Mouse (Mus musculus) heart, adult 18-20 months (tissue): ENCODE results near the gene Per1. TPM values are rescaled to one million over a fixed set of nuclear protein-coding genes. Genes with fewer than 3 reads are reported as not detected.

ENCODE experiments used
- DNase-seq, 2 experiments: peaks; one replicate each; pipeline ENCODE4 v3.0.0; 2021 to 2022; ENCODE audit warnings: mixed read lengths in 1 of 2
- total RNA-seq, 2 experiments: library from RNA; stranded (reverse); gene quantifications; 2 replicates each; pipeline ENCODE4 v1.2.3; 2021

The Per1 gene
- total RNA-seq, 2 experiments from 2014 or later = 38.8 to 48.5 TPM

DNA sequence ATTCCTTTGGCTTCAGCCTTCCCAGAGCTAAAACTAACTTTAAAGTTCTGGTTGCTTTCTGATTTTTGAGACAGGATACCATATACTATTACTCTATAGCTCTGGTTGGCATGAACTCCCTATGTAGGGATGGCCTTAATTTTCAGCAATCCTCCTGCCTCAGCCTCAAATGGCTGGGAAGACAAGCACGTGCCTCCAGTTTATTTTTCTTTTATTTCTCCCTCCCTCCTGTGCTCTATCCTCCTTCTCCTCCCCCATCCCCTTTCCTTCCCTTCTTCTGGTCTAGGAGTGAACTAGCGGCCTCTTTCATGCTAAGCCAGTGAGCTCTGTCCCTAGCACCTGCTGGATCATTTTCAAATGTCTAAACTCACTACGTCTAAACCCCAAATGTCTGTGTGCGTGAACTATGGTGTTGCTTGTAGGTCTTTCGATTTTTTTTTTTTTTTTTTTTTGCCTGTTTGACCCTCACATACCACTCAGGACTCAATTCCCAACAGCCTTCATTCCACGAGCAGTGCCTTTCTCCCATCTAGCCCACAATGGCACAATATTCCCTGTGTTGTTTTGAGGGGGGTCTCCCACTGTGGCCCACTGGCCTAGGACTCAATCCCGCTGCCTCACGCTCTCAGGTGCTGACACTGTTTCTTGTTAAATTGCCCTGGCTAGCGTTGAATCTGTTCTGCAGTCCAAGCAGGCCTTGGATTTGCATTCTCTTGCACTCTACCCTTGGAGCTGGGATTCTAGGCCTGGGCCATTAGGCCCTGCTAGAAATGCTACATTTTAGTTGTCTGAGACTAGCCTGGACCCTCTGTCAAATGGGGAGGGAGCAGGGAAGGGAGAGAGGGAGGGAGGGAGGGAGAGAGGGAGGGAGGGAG is 30.5 kb upstream of the Per1 start:
- no peak for DNase-seq

DNA sequence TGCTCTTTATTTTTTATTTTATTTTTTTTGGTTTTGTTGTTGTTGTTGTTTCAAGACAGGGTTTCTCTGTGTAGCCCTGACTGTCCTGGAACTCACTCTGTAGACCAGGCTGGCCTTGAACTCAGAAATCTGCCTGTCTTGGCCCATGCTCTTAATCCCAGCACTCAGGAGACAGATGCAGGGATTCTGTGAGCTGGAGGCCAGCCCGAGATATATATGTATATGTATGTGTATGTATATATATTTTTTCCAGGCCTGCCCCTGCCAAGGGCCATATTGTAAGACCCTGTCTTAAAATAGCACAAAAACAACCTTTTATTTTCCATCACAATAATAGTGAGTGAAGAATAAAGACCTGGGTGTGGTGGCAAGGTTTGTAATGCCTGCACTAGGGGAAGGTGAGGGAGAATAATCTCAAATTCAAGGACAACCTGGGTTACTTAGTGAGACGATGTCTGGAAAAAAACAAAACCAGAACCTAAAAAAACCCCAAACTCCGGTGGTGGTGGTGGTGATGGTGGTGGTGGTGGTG is 29.6 kb upstream of the Per1 start:
- DNase-seq = no peak

DNA sequence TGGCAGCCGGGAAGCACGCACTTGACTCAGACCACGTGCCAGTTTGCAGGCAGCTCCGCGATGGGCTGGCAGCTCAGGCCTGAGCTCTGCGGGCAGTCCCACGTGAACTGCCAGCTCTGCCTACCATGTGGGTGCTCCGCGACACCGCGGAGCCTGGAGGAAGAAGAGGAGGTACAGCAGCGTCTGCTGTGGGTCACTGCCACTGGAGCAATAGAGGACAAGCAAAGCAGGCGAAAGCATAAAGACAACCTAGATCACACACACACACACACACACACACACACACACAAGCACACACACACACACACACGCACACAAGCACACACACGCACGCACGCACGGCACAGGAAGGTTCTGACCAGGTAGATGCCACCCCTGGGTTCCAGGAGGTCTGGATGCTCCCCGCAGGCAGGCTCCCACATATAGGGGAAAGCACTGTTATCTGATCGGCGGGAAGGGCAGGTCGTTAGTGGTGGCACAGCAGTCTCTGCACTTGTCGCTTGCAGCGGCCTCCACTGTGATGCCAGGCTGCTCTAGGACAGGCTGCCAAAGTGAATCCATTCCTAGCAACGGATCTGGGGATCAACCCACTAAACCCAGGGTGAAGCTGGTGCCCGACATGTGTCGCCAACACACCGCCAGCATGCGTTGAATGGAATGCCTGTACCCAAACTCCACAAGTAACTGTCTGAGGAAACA is 28.7 kb upstream of the Per1 start:
- peak; percentile 43 to 59 for DNase-seq

DNA sequence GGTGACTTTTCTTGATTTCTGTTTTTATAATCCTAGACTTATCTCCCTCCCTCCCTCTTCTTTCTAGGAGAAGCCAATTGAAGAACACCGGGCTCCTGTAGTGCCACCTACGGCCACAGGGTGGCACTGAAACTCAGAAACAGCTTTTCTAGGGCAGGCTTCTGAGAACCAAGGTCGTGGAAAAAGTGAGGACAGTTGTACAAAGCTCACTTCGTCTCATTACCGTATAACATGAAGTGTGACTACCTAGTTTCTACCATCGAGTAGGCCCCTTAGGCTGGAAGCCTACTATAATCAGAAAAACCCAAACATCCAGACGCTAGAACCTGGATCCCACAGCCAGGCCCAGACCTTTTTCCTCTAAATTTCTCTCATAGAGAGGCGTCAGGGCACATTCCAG is 28.1 kb upstream of the Per1 start:
- DNase-seq = peak; percentile 92 to 95

DNA sequence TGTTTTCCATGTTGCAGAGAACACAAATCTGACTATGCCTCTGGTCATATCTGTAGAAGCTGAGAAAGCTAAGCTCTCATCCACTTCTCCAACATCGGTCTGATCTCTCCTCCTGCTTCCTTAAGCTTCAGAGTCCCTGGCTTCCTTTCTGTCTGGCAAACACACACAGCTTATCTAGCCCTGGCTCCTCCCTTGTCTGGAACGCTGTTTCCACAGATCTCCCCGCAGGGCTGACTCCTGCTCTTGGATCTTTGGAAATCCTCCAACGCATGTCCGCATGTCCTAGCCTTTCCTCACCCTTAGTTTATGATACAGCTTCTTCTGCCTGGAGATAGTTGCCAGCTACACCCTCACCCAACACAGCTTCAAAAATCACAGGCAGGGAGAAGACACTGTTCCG is 27.4 kb upstream of the Per1 start:
- peak; percentile 74 to 82 for DNase-seq

DNA sequence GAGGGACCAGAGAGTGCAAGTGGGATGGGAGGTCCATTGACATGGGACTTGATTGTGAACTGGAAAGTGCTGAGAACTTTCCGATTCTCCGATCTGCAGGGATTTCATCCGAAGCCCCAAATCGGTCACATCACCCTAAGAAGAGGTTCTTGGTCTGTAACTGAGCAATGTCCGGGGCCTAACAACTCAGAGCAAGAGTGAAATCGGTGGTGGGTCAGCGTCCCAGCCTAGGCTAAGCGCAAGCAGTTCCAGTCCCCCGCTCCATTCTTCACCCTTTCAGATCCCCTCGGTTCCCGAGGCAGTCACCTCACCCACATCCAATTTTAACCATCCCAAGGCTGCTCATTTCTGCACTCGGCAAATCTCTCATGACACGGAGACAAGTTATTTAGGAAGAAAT is 24.9 kb upstream of the Per1 start:
- DNase-seq = no peak

DNA sequence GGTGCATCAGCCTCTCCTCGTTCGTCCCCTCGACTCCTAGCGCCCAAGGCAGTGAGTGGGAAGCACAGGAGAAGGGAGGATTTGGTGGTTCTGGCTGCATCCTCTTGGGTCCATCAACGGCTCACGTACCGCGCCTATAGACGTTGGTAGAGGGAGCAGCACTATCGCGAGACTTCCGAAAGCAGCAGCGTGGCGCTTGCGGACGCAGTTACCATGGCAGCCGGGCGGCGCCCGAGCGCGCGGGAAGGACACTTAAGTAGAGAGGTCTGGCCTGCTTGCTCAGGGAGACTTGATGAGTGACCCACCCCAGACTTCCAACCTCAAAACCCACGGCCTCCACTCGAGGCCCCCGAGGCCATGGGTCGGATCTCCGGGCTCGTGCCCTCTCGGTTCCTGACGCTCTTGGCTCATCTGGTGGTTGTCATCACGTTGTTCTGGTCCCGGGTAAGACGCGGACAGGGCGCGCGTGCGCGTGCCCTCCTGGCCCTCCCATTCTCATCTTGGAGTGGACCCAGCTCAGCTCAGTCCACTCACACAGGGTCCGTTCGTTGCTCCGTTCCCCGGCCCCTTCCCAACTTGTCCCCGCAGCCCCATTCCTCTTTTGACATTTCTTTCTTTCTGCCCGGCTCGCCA is 24.3 kb upstream of the Per1 start, which contains the start of gene Tmem107:
Gene Tmem107, plus strand, starts transcription at position 217 of the 633 bp plus-strand sequence.
- peak; percentile 96 to 97 for DNase-seq

DNA sequence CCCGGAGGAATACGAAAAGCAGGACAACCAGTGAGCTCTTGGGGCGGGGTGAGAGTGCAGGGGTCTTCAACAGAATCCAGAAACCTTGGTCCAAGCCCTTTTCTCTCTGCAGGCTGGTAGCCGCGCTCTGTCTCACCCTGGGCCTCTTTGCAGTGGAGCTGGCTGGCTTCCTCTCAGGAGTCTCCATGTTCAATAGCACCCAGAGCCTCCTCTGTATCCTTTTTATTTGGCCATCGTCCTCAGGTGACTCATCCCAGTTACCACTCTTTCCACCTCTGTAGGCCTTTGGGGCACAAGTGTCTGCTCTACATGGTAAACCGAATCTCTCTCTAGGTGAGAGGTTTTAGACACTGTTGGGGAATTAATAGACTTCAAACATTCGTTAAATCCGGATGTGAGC is 23.8 kb upstream of the Per1 start:
- DNase-seq = no peak

DNA sequence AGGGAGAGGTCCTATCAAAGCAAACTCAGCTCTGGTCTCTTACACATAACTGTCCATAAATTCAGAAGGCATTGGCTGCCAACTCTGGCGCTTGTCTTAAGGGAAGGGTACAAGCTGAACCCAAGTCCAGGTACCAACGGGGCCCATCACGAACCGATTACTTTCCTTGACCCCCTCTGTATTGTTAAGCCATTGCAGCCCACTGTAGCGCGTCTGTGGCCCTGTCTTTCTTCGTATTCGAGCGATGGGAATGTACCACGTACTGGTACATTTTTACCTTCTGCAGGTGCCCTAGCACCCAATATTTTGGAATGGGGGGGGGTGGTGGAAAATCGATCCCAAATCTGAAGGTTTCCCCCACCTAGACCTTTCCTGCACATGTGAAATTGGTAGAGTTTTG is 22.8 kb upstream of the Per1 start:
- no peak for DNase-seq

DNA sequence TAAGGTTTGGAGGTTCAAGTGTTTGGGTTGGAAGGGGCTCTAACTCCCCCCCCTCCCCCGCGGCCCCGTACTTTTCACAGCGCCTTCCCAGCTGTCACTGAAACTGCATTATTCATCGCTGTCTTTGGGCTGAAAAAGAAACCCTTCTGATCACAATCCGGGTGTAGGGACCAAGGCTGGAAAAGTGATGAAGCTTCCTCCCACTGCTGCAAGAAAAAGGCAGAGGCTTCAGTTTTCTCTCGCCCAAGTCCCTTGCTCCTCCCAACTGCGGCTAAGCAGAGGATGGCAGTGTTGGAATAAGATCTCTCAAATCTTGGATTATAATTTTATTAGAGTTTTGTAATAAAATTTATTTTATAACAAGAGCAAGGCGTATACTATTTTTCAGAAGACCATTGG is 22.4 kb upstream of the Per1 start:
- DNase-seq = no peak

DNA sequence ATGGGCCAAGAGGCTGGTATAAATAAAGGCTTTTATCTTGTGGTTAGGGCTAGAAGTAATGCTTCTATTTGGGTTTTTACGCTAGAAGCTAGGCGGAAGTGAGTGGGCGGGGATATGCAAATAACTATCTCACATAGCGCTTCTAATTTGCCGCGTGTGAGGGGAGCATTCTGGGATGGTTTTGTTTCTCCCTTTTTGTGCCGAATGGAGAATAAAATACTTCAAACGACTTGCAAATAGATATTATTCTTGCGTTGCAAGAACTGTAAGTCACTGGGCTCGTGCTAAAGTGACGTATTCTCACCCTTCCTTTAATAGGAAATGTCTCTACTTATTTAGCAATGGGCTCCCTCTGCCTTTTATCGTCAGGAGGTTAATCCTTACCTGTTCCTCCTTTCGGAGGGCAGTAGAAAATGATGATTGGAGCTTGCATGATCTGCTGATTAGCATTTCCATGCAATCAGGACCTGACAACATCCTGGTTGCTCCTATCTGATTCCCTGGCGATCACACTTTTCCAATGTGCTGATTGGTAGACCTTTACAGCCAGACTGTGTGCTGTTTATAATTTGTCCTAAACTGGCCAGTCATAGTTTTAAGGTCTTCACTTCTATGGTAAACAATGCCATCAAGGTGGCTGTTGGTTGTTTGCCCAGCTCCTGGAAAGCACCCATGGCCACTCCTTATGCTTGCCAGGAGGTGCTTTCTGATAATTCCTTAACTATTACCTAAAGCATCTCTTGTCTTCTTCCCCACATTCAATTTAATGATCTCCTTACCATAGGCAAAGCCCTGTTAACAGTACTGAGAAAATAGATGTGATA is 21.7 kb upstream of the Per1 start:
- DNase-seq = peak; percentile 91

DNA sequence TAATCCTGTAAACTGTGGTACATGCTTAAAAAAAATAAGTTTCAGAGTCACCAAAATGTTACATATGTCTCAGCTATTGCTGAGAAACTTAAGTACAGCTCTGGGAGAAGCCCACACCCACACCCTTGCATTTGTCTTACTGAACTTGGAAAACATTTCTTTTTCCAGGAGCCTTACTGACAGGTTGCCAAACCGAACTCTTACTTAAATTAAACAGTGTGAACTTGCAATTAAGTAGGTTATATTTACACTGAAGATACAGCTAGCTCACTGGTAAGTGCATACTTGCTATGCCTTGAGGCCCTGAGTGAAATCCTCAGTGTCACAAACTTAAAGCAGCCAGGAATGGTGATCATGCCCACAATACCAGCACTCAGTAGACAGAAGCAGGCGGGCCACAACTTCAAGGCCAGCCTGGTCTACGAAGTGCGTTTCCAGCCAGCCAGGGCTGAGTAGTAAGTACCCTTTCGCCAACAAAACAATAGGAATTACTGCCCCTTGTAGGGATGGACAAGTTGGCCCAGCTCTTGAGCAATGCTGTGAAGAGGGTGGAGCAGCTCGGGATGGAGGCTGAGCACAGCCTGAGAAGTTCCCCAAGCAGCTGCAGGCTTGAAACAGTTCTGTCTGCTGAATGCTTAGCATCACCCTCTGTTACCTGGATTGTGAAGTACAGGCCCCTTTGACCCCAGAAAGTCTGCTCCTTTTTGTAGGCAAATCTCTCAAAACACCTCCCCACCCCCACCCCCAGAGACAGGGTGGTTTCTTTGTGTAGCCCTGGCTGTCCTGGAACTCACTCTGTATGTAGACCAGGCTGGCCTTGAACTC is 20.9 kb upstream of the Per1 start:
- peak in 1 of 2 experiments; percentile 38 for DNase-seq

DNA sequence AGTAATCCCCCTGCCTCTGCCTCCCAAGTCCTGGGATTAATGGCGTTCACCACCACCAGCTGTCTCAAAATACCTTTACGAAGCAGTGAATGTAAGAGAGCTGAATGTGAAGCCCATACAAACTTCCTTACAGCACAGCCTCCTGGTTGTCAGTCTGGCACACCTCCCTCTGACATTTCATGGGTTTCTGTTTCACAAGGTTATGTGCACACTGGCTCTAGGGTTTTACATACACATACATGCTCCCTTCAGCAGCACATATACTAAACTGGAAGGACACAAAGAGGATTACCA is 20.3 kb upstream of the Per1 start:
- no peak for DNase-seq

DNA sequence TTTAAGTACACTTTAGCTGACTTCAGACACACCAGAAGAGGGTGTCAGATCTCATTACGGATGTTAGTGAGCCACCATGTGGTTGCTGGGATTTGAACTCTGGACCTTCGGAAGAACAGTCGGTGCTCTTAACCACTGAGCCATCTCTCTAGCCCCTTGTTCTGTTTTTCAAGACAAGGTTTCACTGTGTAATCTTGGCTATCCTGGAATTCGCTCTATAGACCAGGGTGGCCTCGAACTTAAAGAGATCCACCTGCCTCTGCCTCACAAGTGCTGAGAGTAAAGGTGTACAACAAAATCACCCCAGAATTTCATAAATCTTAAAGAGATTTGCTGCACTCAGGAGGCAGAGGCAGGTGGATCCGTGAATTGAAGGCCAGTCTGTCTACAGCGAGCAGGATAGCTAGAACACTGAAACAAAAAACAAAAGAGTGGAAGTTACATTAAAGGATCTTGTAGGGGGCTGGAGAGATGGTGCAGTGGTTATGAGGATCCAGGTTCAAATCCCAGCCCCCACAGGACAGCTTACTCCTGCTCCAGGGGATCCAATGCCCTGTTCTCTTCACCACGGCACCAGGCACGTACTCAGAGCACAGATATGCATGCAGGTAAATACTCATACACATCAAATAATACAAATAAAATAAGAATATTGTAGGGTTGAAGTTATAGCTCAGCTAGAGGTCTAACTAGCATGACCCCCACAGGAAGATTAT is 19.1 kb upstream of the Per1 start:
- no peak for DNase-seq

DNA sequence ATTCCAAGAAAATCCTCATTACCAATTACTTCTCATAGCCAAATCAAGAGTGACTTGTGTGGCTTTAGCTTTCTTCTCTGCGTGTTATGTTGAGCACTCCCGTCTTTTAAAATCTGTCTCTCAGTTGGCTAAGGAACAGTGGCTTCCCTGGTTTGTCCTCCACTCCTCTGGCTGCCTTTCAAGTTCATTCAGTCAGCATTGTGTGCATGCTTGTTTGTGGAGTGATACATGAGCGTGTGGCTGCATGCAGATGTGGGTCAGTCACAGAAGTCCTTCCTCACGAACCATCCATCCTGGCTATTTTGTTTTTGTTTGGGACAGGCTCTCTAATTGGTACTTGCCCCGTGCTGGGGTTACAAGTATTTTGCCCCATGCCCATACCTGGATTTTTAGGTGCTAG is 18.4 kb upstream of the Per1 start:
- DNase-seq = peak in 1 of 2 experiments; percentile 45

DNA sequence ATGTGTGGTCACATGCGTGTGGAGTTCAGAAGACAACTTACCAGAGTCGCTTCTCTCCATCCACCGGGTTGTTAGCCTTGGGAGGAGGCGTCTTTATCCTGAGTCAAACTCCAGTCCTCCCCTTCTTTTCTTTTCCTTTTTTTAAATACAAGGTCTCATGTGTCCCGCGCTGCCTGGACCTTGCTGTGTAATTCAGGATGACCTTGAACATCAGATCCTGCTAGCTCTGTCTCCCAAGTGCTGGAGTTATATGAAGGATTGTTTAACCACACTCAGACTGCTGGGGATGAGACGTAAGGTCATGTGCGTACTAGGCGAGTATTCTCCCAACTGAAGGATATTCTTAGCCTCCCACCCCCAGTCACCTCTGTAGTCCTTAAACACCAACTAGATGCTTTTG is 17.7 kb upstream of the Per1 start:
- DNase-seq = no peak

DNA sequence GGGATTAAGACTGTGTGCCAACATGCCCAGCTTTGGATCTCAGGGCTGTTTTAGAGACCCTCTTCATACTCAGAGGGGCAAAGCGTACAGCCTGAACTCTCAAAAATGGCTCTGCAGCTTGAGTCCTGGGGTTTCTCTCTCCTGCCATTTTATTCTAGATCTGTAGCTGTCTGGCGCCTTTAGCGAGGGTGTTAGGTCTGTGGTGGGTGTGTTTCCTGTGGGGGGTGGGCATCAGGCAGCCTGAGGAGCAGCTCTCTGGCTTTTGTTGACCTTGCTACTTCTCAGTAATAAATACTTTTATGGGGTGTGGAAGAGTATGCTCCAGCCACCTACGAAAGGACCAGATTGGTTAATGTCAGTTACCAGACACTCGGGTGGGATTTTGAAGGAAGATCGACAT is 17.0 kb upstream of the Per1 start:
- no peak for DNase-seq

DNA sequence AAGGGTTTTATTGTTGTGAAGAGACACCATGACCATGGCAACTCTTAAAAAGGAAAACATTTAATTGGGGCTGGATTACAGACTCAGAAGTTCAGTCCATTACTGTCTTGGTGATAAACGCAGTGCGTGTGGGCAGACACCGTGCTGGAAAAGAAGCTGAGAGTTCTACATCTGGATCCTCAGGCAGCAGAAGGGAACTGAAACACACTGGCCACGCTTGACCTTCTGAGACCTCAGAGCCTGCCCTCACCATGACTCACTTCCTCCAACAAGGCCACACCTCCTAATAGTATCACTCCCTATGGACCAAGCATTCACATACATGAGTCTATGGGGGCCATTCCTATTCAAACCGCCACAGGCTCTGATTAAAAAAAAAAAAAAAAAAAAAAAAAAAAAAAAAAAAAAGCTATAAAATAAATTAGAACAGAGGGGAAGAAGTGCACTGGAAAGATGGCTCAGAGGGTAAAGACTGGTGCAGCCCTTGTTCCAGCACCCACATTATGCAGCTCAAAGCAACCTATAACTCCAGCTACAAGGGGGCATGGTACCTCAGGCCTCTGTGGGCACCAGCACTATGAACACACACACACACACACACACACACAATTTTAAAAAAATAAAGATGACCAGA is 16.1 kb upstream of the Per1 start:
- DNase-seq = peak; percentile 43 to 77

DNA sequence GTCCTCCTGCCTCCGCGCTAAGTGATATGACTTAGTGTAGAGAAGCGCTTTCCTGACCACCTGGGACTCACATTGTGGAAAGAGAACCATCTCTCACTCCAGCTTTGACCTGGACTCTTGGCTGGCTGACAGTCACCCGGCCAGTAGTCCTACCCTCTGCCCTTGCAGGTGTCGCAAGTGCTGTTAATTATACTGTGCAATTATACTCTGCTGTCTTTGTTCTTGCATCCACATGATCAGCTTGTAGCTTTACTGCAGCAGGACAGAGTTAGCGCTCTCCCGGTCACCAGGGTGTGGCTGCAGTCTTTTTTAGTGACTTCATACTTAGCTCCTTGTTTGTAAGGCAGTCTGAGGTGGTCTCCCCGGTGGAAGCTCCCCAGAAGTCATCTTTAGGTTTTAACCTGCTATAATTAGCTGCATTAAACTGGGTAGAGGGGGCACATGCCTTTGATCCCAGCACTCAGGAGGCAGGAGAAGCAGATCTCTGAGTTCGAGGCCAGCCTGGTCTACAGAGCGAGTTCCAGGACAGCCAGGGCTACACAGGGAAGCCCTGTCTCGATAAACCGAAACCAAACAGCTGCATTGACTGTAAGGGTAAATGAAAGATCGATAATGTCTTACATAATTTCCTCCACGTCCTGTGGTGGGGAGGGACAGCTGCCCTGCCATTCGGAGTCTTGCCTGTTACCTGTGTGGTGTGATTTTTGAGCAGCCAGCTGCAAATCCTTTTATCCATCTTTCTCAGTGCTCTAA is 14.7 kb upstream of the Per1 start:
- no peak for DNase-seq
